Mouse (Mus musculus): Measurements from ENCODE around the gene Src. TPM values are rescaled to one million over a fixed set of nuclear protein-coding genes. Genes with fewer than 3 reads are reported as not detected.
"Not testable (repeated sequence)": the region's sequence is repeated elsewhere in the genome, so short reads cannot be mapped to it uniquely, and the experiment has no call there.

Gene Src
- total RNA-seq, 2 experiments from 2014 or later = 0.09 TPM; not detected in 1

DNA sequence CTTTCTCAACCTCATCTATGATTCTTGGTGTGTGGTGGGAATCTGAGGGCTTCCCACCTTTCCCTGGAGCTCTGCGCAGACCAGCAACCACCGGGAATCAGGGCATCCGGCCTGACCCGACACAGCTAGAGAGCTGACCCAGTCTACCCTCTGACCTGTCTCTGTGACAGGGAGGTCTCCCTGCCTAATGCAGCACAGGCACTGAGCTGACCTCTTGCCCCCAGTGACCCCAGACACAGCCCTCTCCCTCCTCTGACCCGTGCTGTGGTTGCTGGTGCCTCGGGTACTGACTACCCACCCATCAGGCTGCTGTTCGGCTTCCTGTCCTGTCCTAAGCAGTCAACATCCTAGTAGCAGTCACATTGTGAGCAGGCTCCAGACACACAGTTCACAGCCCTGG lies 48.6 kb downstream of the Src start:
- no peak for ATAC-seq (replicated peaks; ENCODE audit: low FRiP score, poor library complexity, severe bottlenecking)

DNA sequence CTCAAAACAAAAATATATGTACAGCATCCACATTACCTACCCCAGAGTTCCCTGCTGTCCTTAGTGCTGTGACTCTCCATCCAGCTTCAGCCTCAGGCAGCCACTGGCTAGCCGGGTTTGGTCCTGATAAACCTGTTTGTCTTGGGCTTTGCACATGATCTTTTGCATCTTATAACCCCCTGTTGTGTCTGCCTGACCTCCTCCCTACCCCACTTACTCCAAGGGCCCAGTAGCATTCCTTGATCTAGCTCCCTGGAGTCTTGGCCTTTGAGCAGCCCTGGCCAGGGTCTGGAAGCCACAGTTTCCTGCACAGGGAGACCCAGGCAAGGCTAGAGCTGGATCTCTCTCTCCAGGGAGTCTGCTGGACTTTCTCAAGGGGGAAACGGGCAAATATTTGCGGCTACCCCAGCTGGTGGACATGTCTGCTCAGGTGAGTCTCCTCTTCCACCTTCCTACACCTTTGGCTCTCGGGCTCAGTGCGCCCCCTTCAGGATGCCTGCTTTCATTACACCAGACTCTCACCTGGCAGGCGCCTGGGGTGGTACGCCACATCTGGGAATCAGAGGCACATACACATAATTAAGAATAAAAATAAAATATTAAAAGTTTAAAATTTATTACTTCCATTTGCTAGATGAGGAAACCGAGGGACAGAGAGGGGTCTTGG lies 50.0 kb downstream of the Src start:
- no peak for ATAC-seq (replicated peaks; ENCODE audit: low FRiP score, poor library complexity, severe bottlenecking)

DNA sequence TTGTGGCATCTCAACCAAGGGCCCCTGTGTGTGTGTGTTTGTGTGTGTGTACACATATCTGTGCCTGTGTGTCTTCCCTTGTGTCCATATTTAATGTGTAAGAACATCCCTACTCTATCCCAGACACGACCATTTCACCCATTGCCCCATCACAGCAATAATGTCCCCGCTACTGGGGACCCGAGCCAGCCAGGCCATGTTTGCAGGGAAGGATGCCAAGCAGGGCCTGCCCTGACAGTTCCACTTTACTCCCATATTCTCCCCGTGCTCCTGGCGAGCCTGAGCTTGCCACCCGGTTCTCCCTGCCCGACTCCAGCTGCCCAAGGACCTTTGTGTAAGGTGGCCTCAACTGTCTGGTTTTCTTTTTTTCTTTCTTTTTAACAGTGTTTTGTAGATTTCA lies 53.0 kb downstream of the Src start:
- no peak for ATAC-seq (replicated peaks; ENCODE audit: low FRiP score, poor library complexity, severe bottlenecking)

DNA sequence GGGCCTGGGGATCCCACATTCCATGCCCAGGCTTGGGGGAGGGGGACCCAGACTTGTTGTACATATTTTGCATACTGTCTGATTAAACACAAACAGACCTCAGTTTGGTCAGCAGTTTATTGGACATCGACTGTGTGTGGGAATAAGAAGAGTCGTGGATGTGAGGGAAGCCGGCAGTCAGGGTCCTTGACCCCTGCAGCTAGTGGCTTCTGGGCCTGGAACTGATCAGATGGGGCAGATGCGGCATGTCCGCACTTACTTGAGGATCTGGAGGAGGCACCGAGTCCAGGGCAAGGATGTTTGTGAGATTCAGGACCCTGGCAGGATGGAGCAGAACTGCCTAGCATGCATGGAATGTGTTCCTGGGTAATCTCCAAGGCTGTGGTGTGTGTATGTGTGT lies 53.5 kb downstream of the Src start:
- ATAC-seq (replicated peaks; ENCODE audit: low FRiP score, poor library complexity, severe bottlenecking) = no peak

DNA sequence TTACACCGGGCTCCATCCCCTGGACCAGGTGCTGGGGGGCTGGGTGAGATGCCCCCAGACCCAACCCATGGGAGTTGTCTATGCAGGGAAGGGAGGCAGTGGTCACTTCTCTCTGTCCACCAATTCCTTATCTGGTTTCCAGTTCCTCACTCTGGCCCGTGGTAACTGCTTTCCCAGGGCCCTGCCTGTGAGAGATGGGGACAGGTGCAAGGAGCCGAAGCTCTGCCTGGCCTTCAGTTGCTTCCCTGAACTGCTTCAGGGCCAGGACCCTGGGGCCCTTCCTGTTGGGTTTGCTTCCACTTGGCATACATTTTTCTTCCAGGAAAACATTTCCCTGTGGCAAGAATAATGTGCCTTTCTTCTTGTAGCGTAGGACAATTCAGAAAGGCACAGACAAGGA lies 54.2 kb downstream of the Src start:
- no peak for ATAC-seq (replicated peaks; ENCODE audit: low FRiP score, poor library complexity, severe bottlenecking)

DNA sequence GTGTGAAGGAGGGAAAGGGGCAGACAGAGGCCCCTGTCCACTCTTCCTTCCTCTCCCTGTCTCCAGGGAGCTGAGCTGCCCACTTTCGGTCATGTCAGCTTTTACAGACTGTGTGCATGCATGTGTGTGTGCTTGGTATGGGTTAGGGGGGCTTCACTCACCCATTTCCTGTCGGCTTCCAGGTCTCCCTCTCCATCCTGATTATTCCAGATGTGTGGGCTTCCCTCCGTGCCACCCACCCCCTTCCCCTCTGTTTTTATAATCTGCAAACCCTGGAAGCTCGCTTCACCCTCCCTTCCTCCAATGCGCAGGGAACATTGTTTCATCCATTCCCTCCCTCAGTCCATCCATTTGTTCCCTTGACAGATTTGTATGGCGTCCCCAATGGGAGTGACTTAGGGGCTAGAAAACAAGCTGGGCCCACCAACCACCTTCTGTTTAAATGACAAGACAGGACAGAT lies 56.1 kb downstream of the Src start:
- ATAC-seq (replicated peaks; ENCODE audit: low FRiP score, poor library complexity, severe bottlenecking) = no peak

DNA sequence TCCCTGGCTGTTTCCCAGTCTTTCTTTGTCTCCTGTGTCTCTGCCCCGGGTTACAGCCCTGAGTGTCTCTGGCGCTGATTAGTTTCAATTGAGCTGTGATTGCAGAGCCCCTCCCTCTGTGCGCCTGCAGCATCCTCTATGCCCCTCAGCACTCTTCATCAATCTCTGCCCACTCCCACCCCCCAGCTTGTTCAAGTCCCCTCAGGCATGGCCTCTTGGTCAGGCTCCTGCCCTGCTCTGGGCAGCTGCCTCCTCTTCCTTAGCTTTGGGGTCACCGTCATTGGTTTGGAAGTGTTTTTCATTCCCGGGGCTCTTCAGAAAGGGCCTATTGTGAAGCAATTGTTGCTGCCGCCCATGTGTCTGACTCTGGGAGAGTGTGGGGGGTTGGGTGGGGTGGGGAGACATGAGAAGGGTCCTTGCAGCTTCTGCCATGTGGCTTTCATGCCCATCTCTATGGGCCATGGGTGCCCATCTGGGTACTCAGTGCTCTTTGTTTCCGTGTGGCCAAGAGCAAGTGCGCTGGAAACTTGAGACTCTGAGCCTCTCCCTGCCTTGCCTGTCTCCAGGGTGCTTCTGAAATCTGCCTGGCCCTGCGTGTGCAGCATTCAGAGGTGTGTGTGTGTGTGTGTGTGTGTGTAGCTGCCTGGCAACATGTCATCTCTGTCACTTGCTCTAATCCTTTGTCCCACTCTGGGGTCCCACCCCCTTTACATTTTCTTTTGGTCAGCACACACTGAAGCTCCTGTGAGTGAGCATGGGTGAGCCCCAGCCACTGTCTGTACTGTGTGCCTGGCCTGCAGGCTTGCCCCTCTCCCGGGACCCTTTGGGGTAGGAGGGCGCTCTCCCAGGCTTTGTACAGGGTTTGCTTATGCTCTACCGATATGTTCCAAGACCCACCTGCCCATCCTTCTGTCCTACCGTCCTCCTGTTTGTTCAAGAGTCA lies 57.5 kb downstream of the Src start:
- ATAC-seq (replicated peaks; ENCODE audit: low FRiP score, poor library complexity, severe bottlenecking) = no peak

DNA sequence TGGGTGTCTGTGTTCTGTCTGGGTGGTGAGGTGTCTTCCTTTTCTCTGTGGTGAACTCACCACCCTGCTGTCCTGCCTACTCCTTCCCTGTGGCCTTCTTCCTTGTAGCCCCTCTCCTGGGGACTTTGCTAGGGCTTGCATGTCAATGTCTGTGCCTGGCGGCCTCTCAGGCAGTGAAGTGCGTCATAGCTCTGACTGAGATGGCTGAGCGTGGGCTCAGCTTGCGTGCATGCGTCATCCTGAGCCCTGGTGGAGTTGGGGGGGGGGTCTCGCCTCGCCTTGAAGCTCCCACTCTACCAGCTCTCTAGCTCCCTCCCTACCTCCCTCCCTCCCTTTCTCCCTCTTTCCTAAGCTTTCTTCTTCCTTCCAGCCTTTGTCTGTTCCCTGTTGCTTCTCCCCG lies 60.4 kb downstream of the Src start:
- no peak for ATAC-seq (replicated peaks; ENCODE audit: low FRiP score, poor library complexity, severe bottlenecking)

DNA sequence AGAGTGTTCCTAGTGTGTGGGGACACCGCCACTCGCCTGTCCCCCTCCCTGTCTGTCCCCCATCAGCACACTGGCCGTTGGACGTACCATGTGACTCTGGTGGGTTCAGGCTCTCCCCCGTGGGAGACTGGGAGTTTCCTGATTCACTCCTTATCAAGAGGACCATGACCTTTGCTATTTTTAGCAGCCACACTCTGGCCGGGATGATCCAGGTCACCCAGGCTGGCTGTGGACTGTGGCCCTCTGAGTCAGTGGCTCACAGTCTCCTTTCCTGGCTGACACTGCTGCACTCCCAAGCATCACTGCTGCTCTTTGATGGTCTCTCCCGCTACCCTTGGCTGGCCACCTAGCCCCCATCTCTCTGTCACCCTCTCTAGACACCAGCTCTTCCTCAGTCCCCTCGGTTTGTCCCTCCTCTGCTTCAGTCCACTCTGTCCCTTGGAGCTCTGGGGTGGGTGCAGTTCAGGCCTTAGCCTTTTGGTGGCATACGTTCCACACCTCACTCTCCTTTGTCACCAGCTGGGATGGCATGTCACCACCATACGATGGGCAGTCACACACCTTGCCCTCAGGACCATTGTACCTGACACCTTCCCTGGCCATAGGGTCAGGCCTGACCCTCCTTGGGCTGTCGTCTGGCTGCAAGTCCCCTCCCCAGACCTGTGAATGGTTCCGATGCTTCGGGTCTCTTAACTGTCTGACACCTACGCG lies 61.8 kb downstream of the Src start:
- no peak for ATAC-seq (replicated peaks; ENCODE audit: low FRiP score, poor library complexity, severe bottlenecking)

DNA sequence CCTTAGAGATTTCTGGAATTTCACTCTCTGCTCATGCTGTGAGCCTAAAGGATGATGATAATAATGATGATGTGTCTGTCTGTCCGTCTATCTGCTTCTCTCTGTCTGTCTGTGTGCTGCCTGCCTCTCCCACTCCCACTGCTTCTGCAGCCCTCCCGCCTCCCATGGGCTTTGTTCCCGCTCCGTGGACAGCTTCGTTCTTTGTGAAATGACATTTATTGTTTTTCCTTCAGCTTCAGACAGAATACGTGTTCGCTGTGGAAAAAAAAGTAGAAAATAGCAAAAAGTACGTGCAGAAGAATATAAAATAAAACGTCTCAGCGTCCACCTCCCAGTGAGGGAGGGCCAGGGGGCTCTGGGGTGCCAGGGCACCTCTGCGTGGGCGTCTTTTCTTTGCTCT lies 64.5 kb downstream of the Src start:
- ATAC-seq (replicated peaks; ENCODE audit: low FRiP score, poor library complexity, severe bottlenecking) = no peak

DNA sequence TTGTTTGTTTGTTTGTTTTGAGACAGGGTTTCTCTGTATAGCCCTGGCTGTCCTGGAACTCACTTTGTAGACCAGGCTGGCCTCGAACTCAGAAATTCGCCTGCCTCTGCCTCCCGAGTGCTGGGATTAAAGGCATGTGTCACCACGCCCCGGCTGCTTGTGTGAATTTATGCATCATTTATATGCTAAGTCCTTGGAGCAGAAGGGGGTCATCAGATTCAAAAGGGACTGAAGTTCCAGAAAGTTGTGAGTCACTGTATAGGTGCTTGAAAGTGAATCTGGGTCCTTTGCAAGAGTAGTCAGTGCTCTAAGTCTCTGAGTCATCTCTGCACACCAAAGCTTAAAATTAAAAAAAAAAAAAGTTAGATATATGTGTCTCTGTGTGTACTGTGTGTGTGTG lies 68.3 kb downstream of the Src start:
- ATAC-seq (replicated peaks; ENCODE audit: low FRiP score, poor library complexity, severe bottlenecking) = not testable (repeated sequence)

DNA sequence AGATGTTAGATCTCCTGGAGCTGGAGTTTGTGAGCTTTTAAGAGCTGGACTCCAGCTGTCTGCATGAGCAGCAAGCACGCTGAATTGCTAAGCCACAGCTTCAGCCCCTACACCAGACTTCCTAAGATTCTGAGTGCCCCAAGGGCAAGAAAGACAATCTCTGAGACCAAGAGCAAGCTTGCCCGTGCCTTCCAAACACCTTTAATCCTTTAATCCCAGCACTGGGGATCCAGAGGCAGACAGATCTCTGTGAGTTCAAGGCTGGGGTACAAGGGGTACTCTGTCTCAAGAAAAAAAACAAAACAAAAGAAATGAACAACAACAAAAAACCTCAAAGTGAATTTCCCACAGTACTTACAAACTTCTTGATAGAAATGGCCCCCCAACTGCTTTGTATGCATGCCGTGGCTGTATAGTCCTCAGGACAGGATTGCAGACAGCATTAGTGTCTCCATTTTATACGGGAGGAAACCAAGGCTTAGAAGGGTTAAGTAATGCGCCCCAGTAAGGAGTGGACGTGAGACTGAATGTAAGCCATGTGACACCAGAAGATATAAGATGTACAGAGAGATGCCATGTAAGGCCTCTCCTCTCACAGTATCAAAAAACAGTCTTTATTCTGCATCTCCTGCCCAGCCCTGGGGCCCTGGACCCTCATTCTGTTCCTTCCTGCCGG lies 68.9 kb downstream of the Src start:
- ATAC-seq (replicated peaks; ENCODE audit: low FRiP score, poor library complexity, severe bottlenecking) = no peak

DNA sequence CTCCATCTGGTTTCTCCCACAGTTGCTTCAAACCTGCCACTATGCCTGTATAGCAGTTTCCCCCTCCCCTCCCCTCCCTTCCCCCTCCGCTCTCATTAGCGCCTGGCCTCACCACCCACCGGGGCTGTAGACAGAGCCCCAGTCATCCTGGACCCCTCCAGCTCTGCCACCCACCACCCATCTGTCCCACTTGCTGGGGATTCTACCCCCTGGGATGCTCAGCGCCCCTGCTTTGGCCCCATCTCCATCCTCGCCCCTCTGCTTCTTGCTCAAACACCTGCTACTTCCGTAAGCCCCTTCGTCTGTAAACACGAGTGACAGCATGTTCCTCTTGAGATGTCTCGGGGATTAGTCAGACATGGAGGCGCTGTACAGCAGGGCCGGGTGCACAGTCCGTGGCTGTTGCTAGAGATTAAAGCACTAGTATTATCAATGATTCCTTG lies 69.5 kb downstream of the Src start:
- ATAC-seq (replicated peaks; ENCODE audit: low FRiP score, poor library complexity, severe bottlenecking) = no peak

DNA sequence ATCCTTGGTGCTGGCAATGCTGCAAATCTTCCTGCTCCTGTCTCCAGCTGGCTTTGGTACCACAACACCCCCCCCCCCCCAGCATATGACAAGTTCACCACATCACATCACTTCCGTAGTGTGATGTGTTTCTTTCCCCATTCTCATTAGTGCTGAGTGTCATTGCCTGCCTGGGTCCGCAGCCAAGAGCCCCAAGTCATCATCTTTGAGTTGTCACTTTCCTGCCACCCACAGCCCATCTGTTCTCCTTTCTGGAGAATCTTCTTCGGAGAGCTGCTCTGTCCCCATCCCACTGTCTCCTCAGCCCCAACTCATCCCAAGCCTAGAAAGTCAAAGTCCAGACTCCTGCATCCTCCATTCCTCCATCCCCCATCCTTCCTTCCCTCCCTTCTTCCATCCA lies 75.0 kb downstream of the Src start:
- no peak for ATAC-seq (replicated peaks; ENCODE audit: low FRiP score, poor library complexity, severe bottlenecking)

DNA sequence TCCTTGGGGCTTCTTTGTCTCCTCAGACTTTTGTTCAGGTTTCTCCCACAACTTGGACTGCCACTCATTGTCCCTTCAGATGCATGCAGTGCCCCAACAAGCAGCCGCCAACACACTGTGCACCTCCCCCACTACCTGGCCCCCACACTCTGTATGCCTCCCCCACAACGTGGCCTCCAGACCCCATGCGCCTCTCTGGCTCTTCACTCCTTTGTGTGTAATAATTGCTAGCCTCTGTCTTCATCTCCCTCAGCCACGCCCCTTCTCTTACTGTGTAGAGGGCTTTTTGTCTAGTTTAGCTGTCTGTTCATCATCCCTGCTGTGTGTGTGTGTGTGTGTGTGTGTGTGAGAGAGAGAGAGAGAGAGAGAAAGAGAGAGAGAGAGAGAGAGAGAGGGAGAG lies 80.3 kb downstream of the Src start:
- ATAC-seq (replicated peaks; ENCODE audit: low FRiP score, poor library complexity, severe bottlenecking) = no peak

DNA sequence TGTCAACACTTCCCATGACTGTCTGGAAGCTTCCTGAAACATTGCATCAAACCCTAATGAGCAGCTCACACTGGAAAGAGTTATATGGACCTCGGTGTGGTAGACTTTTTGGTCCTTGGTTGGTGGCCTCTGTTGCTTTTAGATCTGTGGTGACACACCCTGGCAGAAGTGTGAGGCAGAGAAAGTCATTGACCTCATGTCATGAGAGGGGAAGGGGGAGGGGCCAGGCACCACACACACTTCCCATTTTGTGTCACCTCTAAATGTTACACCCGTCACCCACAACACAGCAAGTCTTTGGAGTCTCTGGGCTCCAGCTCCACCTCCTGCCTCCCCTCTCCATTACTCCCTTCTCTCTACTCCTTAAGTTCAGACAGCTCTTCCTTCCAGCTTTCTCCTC lies 82.1 kb downstream of the Src start:
- ATAC-seq (replicated peaks; ENCODE audit: low FRiP score, poor library complexity, severe bottlenecking) = no peak

DNA sequence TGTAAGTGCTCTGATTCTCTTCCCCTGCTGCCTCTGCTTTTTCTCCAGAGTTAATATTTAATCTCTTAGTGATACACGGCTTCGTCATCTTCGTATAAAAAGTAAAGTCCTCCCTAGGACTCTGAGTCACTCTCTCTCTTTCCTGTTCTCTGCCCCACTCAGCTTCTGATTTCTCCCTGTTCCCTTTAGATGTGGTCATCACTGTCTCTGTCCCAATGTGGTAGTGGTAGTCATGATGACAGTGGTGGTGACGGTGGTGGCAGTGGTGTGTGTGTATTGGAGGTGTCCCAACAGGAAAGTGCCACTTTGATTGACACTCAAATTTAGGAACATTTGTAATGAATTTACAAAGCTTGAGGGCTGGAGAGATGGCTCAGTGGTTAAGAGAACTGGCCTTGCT lies 83.1 kb downstream of the Src start:
- ATAC-seq (replicated peaks; ENCODE audit: low FRiP score, poor library complexity, severe bottlenecking) = no peak

DNA sequence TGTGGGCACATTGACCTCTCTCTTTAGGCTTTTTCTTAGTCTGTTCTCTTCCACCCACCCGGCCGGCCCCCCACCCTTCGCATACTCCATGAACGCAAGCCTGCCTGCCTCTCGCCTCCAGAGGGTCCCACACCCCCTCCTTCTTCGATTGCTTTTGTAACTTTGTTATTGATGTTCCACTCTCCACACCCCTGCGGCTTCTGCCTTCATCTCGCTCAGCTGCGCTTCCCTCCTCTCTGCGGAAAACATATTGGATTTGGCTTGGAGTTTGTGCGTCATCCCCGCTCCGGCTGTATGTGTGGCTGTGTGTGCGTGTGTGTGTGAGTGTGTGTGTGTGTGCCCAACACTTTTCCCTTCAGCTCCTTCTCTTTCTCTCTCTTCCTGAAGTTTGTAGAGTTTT lies 88.5 kb downstream of the Src start:
- no peak for ATAC-seq (replicated peaks; ENCODE audit: low FRiP score, poor library complexity, severe bottlenecking)

DNA sequence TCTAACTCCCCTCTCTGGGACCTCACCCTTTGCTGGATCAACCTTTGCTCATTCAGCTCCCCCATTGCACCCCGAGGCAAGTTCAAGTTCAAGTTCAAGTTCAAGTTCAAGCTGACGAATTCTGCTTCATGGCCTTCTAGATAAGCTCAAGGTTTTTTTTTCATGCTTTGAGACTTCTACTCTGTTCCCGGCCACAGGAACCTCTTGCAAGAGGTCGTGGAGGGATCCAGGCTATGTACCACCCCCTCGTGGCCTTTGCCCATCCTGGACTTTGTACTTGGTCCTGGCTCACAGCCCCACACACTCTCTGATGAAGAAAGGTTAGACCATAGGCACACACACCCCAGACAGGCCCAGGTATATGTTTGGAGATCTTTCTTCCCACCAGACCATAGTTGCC lies 90.9 kb downstream of the Src start:
- no peak for ATAC-seq (replicated peaks; ENCODE audit: low FRiP score, poor library complexity, severe bottlenecking)

DNA sequence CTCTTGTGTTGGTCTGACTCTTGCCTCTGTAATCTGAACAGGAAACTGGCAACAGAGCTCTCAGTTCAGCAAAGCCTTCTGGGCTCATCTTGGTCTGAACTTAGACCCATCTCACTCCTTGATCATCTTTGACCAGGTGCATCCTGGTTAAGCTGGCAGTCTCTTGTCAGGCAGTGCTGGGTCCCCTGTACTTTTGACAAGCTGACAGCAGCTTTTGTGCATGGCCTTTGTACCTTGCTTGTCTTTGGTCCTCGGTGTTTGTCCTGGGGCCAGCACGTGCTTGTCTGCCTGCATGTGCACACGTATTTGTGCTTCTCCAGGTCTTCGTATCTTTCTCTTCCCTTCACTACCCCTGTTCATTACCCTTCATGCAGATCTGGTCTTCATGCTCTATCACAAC lies 91.8 kb downstream of the Src start:
- no peak for ATAC-seq (replicated peaks; ENCODE audit: low FRiP score, poor library complexity, severe bottlenecking)
